Mouse (Mus musculus): ENCODE measurements around the gene Cldn16. TPM values are rescaled to one million over a fixed set of nuclear protein-coding genes. Genes with fewer than 3 reads are reported as not detected.
"Not testable (repeated sequence)": the region's sequence is repeated elsewhere in the genome, so short reads cannot be mapped to it uniquely, and the experiment has no call there.

Gene Cldn16
- polyA plus RNA-seq, 1 experiment = not detected

GRCm38 (mm10) chr16:26456182-26456581 lies 6.8 kb upstream of the Cldn16 start:
- Histone ChIP-seq H3K4me1 (ENCODE audit: control insufficient read depth, insufficient read depth, low read length) (no peaks in the 10 kb centered on the region), H3K4me3 (replicated peaks; ENCODE audit: extremely low read depth, low read depth, low read length) (no peak overlapping the region)
- no peak for TF ChIP-seq CTCF (IDR thresholded peaks at IDR 0.05; ENCODE audit: insufficient read depth, low read length)
- TF ChIP-seq POLR2A (IDR thresholded peaks at IDR 0.05; ENCODE audit: borderline replicate concordance, extremely low read depth, low read depth, low read length) = no peak
- DNase-seq = no peak
- 76% methylated on average over 2 of the region's 2 CpGs for WGBS

- no peak overlapping the region for H3K4me3 ChIP-seq (replicated peaks; ENCODE audit: extremely low read depth, low read depth, low read length)
- H3K4me1 ChIP-seq (ENCODE audit: control insufficient read depth, insufficient read depth, low read length) = no peaks in the 10 kb centered on the region
- DNase-seq = no peak
- TF ChIP-seq POLR2A (IDR thresholded peaks at IDR 0.05; ENCODE audit: borderline replicate concordance, extremely low read depth, low read depth, low read length) (no peak), CTCF (IDR thresholded peaks at IDR 0.05; ENCODE audit: insufficient read depth, low read length) (no peak)
- 81% methylated on average over 4 of the region's 4 CpGs for WGBS
Measured at GRCm38 (mm10) chr16:26466535-26466934, 3.6 kb downstream of the Cldn16 start.

GRCm38 (mm10) chr16:26471254-26471653 lies 8.3 kb downstream of the Cldn16 start:
- 81% methylated on average over 4 of the region's 4 CpGs for WGBS
- DNase-seq = no peak
- no peak overlapping the region for H3K4me3 ChIP-seq (replicated peaks; ENCODE audit: extremely low read depth, low read depth, low read length)
- TF ChIP-seq CTCF (IDR thresholded peaks at IDR 0.05; ENCODE audit: insufficient read depth, low read length) (no peak), POLR2A (IDR thresholded peaks at IDR 0.05; ENCODE audit: borderline replicate concordance, extremely low read depth, low read depth, low read length) (no peak)
- no peaks in the 10 kb centered on the region for H3K4me1 ChIP-seq (ENCODE audit: control insufficient read depth, insufficient read depth, low read length)

GRCm38 (mm10) chr16:26495721-26496120 lies 32.8 kb downstream of the Cldn16 start:
- DNase-seq = no peak
- Histone ChIP-seq H3K4me3 (replicated peaks; ENCODE audit: extremely low read depth, low read depth, low read length) (no peak overlapping the region), H3K4me1 (ENCODE audit: control insufficient read depth, insufficient read depth, low read length) (no peaks in the 10 kb centered on the region)
- 0 out of 2 replicates have a peak, but pooled peaks have one; percentile 5 for TF ChIP-seq CTCF (IDR thresholded peaks at IDR 0.05; ENCODE audit: insufficient read depth, low read length)
- no peak for TF ChIP-seq POLR2A (IDR thresholded peaks at IDR 0.05; ENCODE audit: borderline replicate concordance, extremely low read depth, low read depth, low read length)
- 11% methylated on average over 2 of the region's 2 CpGs for WGBS

- WGBS = 93% methylated on average over 3 of the region's 3 CpGs
- H3K4me1 ChIP-seq (ENCODE audit: control insufficient read depth, insufficient read depth, low read length); H3K4me3 ChIP-seq (replicated peaks; ENCODE audit: extremely low read depth, low read depth, low read length); DNase-seq: not testable (repeated sequence)
Measured at GRCm38 (mm10) chr16:26499705-26500104, 36.8 kb downstream of the Cldn16 start.

- no peak for TF ChIP-seq CTCF (IDR thresholded peaks at IDR 0.05; ENCODE audit: insufficient read depth, low read length)
- no peak for TF ChIP-seq POLR2A (IDR thresholded peaks at IDR 0.05; ENCODE audit: borderline replicate concordance, extremely low read depth, low read depth, low read length)
- no peak for DNase-seq
- H3K4me1 ChIP-seq (ENCODE audit: control insufficient read depth, insufficient read depth, low read length) = no peaks in the 10 kb centered on the region
- no peak overlapping the region for H3K4me3 ChIP-seq (replicated peaks; ENCODE audit: extremely low read depth, low read depth, low read length)
- WGBS = 66% methylated on average over 3 of the region's 3 CpGs
Measured at GRCm38 (mm10) chr16:26500738-26501137, 37.8 kb downstream of the Cldn16 start.

GRCm38 (mm10) chr16:26504961-26505360 lies 42.0 kb downstream of the Cldn16 start:
- WGBS = 80% methylated on average over 4 of the region's 4 CpGs
- TF ChIP-seq POLR2A (IDR thresholded peaks at IDR 0.05; ENCODE audit: borderline replicate concordance, extremely low read depth, low read depth, low read length) (no peak), CTCF (IDR thresholded peaks at IDR 0.05; ENCODE audit: insufficient read depth, low read length) (no peak)
- no peak overlapping the region for H3K4me3 ChIP-seq (replicated peaks; ENCODE audit: extremely low read depth, low read depth, low read length)
- H3K4me1 ChIP-seq (ENCODE audit: control insufficient read depth, insufficient read depth, low read length) = no peaks in the 10 kb centered on the region
- no peak for DNase-seq

GRCm38 (mm10) chr16:26519596-26519995 lies 56.7 kb downstream of the Cldn16 start:
- Histone ChIP-seq H3K4me1 (ENCODE audit: control insufficient read depth, insufficient read depth, low read length) (no peaks in the 10 kb centered on the region), H3K4me3 (replicated peaks; ENCODE audit: extremely low read depth, low read depth, low read length) (no peak overlapping the region)
- 29% methylated on average over 2 of the region's 2 CpGs for WGBS
- TF ChIP-seq POLR2A (IDR thresholded peaks at IDR 0.05; ENCODE audit: borderline replicate concordance, extremely low read depth, low read depth, low read length) (no peak), CTCF (IDR thresholded peaks at IDR 0.05; ENCODE audit: insufficient read depth, low read length) (no peak)
- DNase-seq = no peak

GRCm38 (mm10) chr16:26525832-26526231 lies 62.9 kb downstream of the Cldn16 start:
- Histone ChIP-seq H3K4me1 (ENCODE audit: control insufficient read depth, insufficient read depth, low read length) (no peaks in the 10 kb centered on the region), H3K4me3 (replicated peaks; ENCODE audit: extremely low read depth, low read depth, low read length) (no peak overlapping the region)
- no peak for DNase-seq
- TF ChIP-seq POLR2A (IDR thresholded peaks at IDR 0.05; ENCODE audit: borderline replicate concordance, extremely low read depth, low read depth, low read length) (no peak), CTCF (IDR thresholded peaks at IDR 0.05; ENCODE audit: insufficient read depth, low read length) (no peak)
- 74% methylated on average over 5 of the region's 5 CpGs for WGBS

GRCm38 (mm10) chr16:26526669-26527068 lies 63.7 kb downstream of the Cldn16 start, which contains the start of gene Tmem207:
Gene Tmem207 (minus strand): TSS chr16:26526769.
- H3K4me3 ChIP-seq (replicated peaks; ENCODE audit: extremely low read depth, low read depth, low read length) = no peak within 1 kb of the TSS
- no peaks in the 10 kb centered on the region for H3K4me1 ChIP-seq (ENCODE audit: control insufficient read depth, insufficient read depth, low read length)
- WGBS = 84% methylated on average over 4 of the region's 4 CpGs
- no peak for DNase-seq
- TF ChIP-seq POLR2A (IDR thresholded peaks at IDR 0.05; ENCODE audit: borderline replicate concordance, extremely low read depth, low read depth, low read length) = no peak
- no peak for TF ChIP-seq CTCF (IDR thresholded peaks at IDR 0.05; ENCODE audit: insufficient read depth, low read length)

Measured in lung, adult 2 months (tissue).